Mouse (Mus musculus) heart, postnatal 0 days (tissue): Measurements from ENCODE around the gene Asb6.

Source experiments
- CTCF ChIP-seq: IDR thresholded peaks from 2 replicates; pipeline ENCODE4 v1.5.1; 2016; ENCODE audit warnings: antibody characterized with exemption, control low read depth, low read depth
- EP300 ChIP-seq: IDR thresholded peaks from 2 replicates; pipeline ENCODE4 v1.6.1; 2016; ENCODE audit warnings: antibody characterized with exemption, low read depth

DNA sequence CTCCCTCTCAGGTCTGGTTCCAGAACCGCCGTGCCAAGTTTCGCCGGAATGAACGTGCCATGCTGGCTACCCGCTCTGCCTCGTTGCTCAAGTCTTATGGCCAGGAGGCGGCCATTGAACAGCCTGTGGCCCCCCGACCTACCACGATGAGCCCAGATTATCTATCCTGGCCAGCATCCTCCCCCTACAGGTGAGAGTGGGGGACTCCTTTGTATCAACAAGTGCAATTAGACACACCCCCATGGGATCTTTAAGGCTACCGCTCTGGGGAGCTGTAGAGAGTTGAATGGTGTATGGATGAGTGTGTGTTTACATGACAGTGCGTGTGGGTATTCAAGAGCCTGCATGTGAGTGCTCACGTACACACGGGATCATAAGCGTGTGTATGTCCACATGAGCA is 49.3 kb upstream of the Asb6 start:
- no peak for TF ChIP-seq CTCF
- no peak for TF ChIP-seq EP300
